Mouse (Mus musculus) testis, adult 2 months (tissue): ENCODE measurements around the gene Tox3. TPM values are rescaled to one million over a fixed set of nuclear protein-coding genes. Genes with fewer than 3 reads are reported as not detected.

Experiments used
- H3K27ac ChIP-seq: fragments of 200-500 bp; 2 replicates; pipeline ENCODE4 v1.5.1; 2012; ENCODE audit warnings: low read depth, low read length; ENCODE audit not compliant: control insufficient read depth, insufficient read depth
- H3K27me3 ChIP-seq: fragments of 200-500 bp; 2 replicates; pipeline ENCODE4 v1.6.1; 2012; ENCODE audit warnings: mild to moderate bottlenecking, low read length, moderate library complexity; ENCODE audit not compliant: control insufficient read depth, insufficient read depth
- H3K36me3 ChIP-seq: fragments of 200-500 bp; 2 replicates; pipeline ENCODE4 v1.6.1; 2012; ENCODE audit warnings: mild to moderate bottlenecking, low read length; ENCODE audit not compliant: control insufficient read depth, insufficient read depth
- H3K4me1 ChIP-seq: fragments of 200-500 bp; 2 replicates; pipeline ENCODE4 v1.6.1; 2012; ENCODE audit warnings: low read length; ENCODE audit not compliant: control insufficient read depth, insufficient read depth
- H3K4me3 ChIP-seq: fragments of 200-500 bp; 2 replicates; pipeline ENCODE4 v1.5.1; 2012; ENCODE audit warnings: low read depth, mild to moderate bottlenecking, low read length, moderate library complexity, mixed read lengths; ENCODE audit not compliant: control insufficient read depth
- CTCF ChIP-seq: fragments of 200-500 bp; IDR thresholded peaks from 2 replicates; pipeline ENCODE4 v1.5.1; 2012; ENCODE audit warnings: low read depth, mild to moderate bottlenecking, inconsistent platforms, low read length, moderate library complexity; ENCODE audit not compliant: control insufficient read depth, insufficient read depth, insufficient replicate concordance
- POLR2A ChIP-seq: fragments of 200-500 bp; IDR thresholded peaks from 2 replicates; pipeline ENCODE4 v1.6.1; 2012; ENCODE audit warnings: low read depth, mild to moderate bottlenecking, inconsistent platforms, low read length, moderate library complexity; ENCODE audit not compliant: control insufficient read depth
- polyA plus RNA-seq: library from polyadenylated mRNA; depleted of rRNA; stranded (reverse); fragments of >200 nt; gene quantifications from 2 replicates; pipeline ENCODE4 v1.2.3, GENCODE M21; 2012

Gene Tox3
- polyA plus RNA-seq, 1 experiment = 2.0 TPM

GRCm38 (mm10) chr8:90356729-90357128 lies 8.6 kb upstream of the Tox3 start:
- no peaks in the 10 kb centered on the region for H3K4me1 ChIP-seq
- no peak overlapping the region for H3K27ac ChIP-seq
- TF ChIP-seq POLR2A (no peak), CTCF (no peak)
- H3K4me3 ChIP-seq = no peak overlapping the region
- no peaks in the 10 kb centered on the region for H3K27me3 ChIP-seq
- no peaks in the 10 kb centered on the region for H3K36me3 ChIP-seq

- H3K4me3 ChIP-seq = no peak overlapping the region
- TF ChIP-seq POLR2A (no peak), CTCF (no peak)
- H3K27ac ChIP-seq = no peak overlapping the region
- no peaks in the 10 kb centered on the region for H3K36me3 ChIP-seq
- H3K27me3 ChIP-seq = no peaks in the 10 kb centered on the region
- no peaks in the 10 kb centered on the region for H3K4me1 ChIP-seq
These were observed 6.6 kb upstream of the Tox3 start for GRCm38 (mm10) chr8:90354782-90355181.

GRCm38 (mm10) chr8:90353960-90354540 lies 5.9 kb upstream of the Tox3 start:
- Histone ChIP-seq H3K4me3 (no peak overlapping the region), H3K27me3 (no peaks in the 10 kb centered on the region), H3K27ac (no peak overlapping the region), H3K36me3 (no peaks in the 10 kb centered on the region), H3K4me1 (no peaks in the 10 kb centered on the region)
- TF ChIP-seq POLR2A = no peak
- no peak for TF ChIP-seq CTCF

GRCm38 (mm10) chr8:90353499-90353898 lies 5.4 kb upstream of the Tox3 start:
- Histone ChIP-seq H3K27ac (no peak overlapping the region), H3K4me1 (peaks cover 3% of the 10 kb centered on the region), H3K27me3 (no peaks in the 10 kb centered on the region), H3K4me3 (no peak overlapping the region), H3K36me3 (no peaks in the 10 kb centered on the region)
- no peak for TF ChIP-seq CTCF
- no peak for TF ChIP-seq POLR2A

- TF ChIP-seq POLR2A = no peak
- no peak for TF ChIP-seq CTCF
- Histone ChIP-seq H3K27me3 (no peaks in the 10 kb centered on the region), H3K27ac (no peak overlapping the region), H3K4me1 (peaks cover 4% of the 10 kb centered on the region), H3K36me3 (no peaks in the 10 kb centered on the region), H3K4me3 (no peak overlapping the region)
These were observed 4.8 kb upstream of the Tox3 start for GRCm38 (mm10) chr8:90352991-90353390.

- H3K4me1 ChIP-seq = peaks cover 9% of the 10 kb centered on the region
- TF ChIP-seq CTCF = no peak
- TF ChIP-seq POLR2A = no peak
- H3K27me3 ChIP-seq = peaks cover 2% of the 10 kb centered on the region
- no peak overlapping the region for H3K27ac ChIP-seq
- H3K4me3 ChIP-seq = no peak overlapping the region
- H3K36me3 ChIP-seq = no peaks in the 10 kb centered on the region
These were observed 1.8 kb upstream of the Tox3 start for GRCm38 (mm10) chr8:90349709-90350562.

- Histone ChIP-seq H3K27me3 (peaks cover 2% of the 10 kb centered on the region), H3K4me1 (peaks cover 9% of the 10 kb centered on the region), H3K27ac (no peak overlapping the region), H3K36me3 (no peaks in the 10 kb centered on the region), H3K4me3 (no peak overlapping the region)
- TF ChIP-seq CTCF (no peak), POLR2A (no peak)
These were observed 962 bp upstream of the Tox3 start for GRCm38 (mm10) chr8:90348926-90349683.
